Mouse (Mus musculus) heart, adult 2 months (tissue): Measurements from ENCODE around the gene Ccnb1ip1. TPM values are rescaled to one million over a fixed set of nuclear protein-coding genes. Genes with fewer than 3 reads are reported as not detected.

ENCODE experiments used
- DNase-seq, 2 experiments: peaks; one replicate each; pipeline ENCODE4 v3.0.0; 2021
- H3K27ac ChIP-seq: fragments of 200-600 bp; 2 replicates; pipeline ENCODE4 v1.8.1; 2022
- H3K27me3 ChIP-seq: fragments of 200-500 bp; 2 replicates; pipeline ENCODE4 v1.6.1; 2012; ENCODE audit warnings: mild to moderate bottlenecking, low read length, inconsistent platforms, mixed read lengths; ENCODE audit not compliant: control insufficient read depth, insufficient read depth
- H3K36me3 ChIP-seq: fragments of 200-500 bp; 2 replicates; pipeline ENCODE4 v1.6.1; 2012; ENCODE audit warnings: low read length, inconsistent platforms; ENCODE audit not compliant: control insufficient read depth, insufficient read depth
- H3K4me1 ChIP-seq: fragments of 200-500 bp; 2 replicates; pipeline ENCODE4 v1.6.1; 2011; ENCODE audit warnings: low read length; ENCODE audit not compliant: control insufficient read depth, insufficient read depth
- H3K4me3 ChIP-seq: fragments of 200-600 bp; 2 replicates; pipeline ENCODE4 v1.8.1; 2022
- H3K79me2 ChIP-seq: fragments of 200-500 bp; replicated peaks from 2 replicates; pipeline ENCODE4 v1.6.1; 2012; ENCODE audit warnings: mild to moderate bottlenecking, inconsistent platforms, low read length, moderate library complexity, mixed read lengths; ENCODE audit not compliant: control insufficient read depth, insufficient read depth
- H3K9ac ChIP-seq: fragments of 200-500 bp; 2 replicates; pipeline ENCODE4 v1.6.1; 2012; ENCODE audit warnings: low read depth, mild to moderate bottlenecking, control low read depth, inconsistent platforms, low read length, mixed read lengths
- CTCF ChIP-seq: fragments of 200-600 bp; IDR thresholded peaks from 2 replicates; pipeline ENCODE4 v1.8.1; 2022; ENCODE audit warnings: antibody characterized with exemption, mild to moderate bottlenecking, moderate library complexity
- EP300 ChIP-seq: fragments of 200-500 bp; IDR thresholded peaks from 2 replicates; pipeline ENCODE4 v1.6.1; 2011; ENCODE audit warnings: low read depth, low read length, control low read depth; ENCODE audit not compliant: insufficient read depth
- POLR2A ChIP-seq: fragments of 200-500 bp; IDR thresholded peaks from 2 replicates; pipeline ENCODE4 v1.6.1; 2011; ENCODE audit warnings: mild to moderate bottlenecking, low read depth, low read length, control low read depth; ENCODE audit not compliant: insufficient read depth
- WGBS: fragments of 180-500 bp; shearing (Covaris S2); methylation state at CpG from one replicate; pipeline ENCODE4 v1.1.7; 2018; 5-methylcytosine and 5-hydroxymethylcytosine counted together
- intact Hi-C: fragments of 180-260 bp; cut with DNase I; formaldehyde crosslinking; loops from one replicate; pipeline ENCODE4 v1.15.1; 2025
- polyA plus RNA-seq: library from polyadenylated mRNA; depleted of rRNA; stranded (reverse); fragments of >200 nt; gene quantifications from 2 replicates; pipeline ENCODE4 v1.2.3, GENCODE M21; 2012; rRNA removed
- total RNA-seq, 2 experiments: library from RNA; stranded (reverse); gene quantifications; 2 replicates each; pipeline ENCODE4 v1.2.3; 2021

Gene Ccnb1ip1
- total and polyA plus RNA-seq, 3 experiments: not detected

DNA sequence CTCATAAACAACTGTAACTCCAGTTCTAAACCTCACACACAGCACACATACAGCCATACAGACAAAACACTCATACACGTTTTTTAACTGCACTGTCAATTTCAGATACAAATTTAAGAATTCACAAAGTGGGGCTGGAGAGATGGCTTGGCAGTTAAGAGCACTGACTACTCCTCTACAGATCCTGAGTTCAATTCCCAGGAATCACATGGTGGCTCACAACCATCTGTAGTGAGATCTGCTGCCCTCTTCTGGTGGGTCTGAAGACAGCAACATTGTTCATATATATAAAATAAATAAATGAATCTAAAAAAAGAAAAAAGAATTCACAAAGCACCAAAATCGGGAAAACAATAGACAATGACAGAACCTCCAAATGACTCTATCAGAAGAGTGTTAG lies 36.2 kb downstream of the Ccnb1ip1 start:
- Histone ChIP-seq H3K4me1 (no peaks in the 10 kb centered on the region), H3K79me2 (no peaks in the 10 kb centered on the region), H3K36me3 (no peaks in the 10 kb centered on the region), H3K9ac (no peak overlapping the region), H3K27ac (no peak overlapping the region), H3K4me3 (no peak overlapping the region), H3K27me3 (no peaks in the 10 kb centered on the region)
- WGBS: 75% methylated on average over 2 of the region's 2 CpGs
- no peak for DNase-seq
- TF ChIP-seq CTCF: peak; percentile 62
- no peak for TF ChIP-seq EP300
- intact Hi-C loops: no loop called here

DNA sequence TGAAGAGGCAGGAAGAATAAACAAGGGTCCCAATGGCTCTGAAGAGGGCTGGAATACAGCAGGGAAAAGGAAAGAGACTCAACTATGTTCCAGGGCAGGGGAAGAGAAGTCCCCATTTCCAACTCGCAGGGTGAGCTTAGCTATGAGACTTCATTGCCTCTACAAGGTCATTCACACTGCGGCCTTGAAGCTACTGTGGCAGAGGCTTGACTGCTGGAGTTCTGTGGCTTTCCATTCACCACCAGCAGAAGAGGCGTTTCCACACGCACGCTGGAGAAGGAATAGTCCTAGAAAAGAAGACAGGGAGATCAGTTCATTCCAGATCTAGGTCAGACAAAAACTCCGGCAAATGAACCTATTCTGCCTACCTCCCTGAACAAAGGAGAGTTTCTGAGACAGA lies 41.8 kb downstream of the Ccnb1ip1 start:
- 92% methylated on average over 6 of the region's 6 CpGs for WGBS
- H3K4me1 ChIP-seq: no peaks in the 10 kb centered on the region
- no peak overlapping the region for H3K4me3 ChIP-seq
- no peaks in the 10 kb centered on the region for H3K36me3 ChIP-seq
- H3K27me3 ChIP-seq: no peaks in the 10 kb centered on the region
- TF ChIP-seq POLR2A: no peak
- no peak for TF ChIP-seq EP300
- no peak for TF ChIP-seq CTCF
- H3K79me2 ChIP-seq: no peaks in the 10 kb centered on the region
- H3K9ac ChIP-seq: no peak overlapping the region
- no peak overlapping the region for H3K27ac ChIP-seq
- no peak for DNase-seq
- intact Hi-C loops: no loop called here

DNA sequence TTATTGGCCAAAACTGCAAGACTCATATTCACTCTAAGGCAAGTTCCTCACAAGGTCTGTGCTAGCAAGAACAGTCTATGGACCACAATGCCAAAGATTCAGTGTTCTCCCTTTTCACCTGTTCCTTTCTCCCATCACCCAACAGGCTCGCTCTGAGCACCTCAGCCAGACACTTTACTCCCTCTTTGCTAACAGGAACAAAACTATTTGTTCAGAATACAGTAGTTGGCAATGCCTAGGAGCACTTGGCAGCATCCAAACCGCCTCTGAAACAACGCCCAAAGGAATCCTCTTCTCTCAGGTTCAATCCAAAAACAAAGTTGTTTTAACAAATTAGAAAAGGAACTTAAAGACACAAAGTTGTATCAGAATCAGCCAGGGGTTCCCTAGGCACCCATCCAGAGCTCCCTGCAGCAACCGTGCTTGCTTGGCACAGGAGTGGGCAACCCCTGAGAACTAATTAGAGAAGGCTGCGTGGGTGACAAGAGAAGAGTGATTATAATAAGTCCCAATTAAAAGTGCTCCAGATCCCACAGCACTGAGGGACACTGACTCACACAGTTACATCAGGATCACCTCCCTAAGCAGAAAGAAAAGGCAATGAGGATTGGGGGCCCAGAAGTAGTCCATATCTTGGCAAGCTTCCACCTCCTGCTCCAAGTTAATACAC lies 49.0 kb downstream of the Ccnb1ip1 start:
- intact Hi-C loops: no loop called here
- H3K27ac ChIP-seq: no peak overlapping the region
- DNase-seq: no peak
- TF ChIP-seq CTCF: no peak
- no peak for TF ChIP-seq POLR2A
- TF ChIP-seq EP300: no peak
- no peaks in the 10 kb centered on the region for H3K4me1 ChIP-seq
- H3K36me3 ChIP-seq: no peaks in the 10 kb centered on the region
- H3K27me3 ChIP-seq: no peaks in the 10 kb centered on the region
- no peak overlapping the region for H3K4me3 ChIP-seq
- no peak overlapping the region for H3K9ac ChIP-seq
- WGBS: 67% methylated on average over 5 of the region's 5 CpGs
- no peaks in the 10 kb centered on the region for H3K79me2 ChIP-seq

DNA sequence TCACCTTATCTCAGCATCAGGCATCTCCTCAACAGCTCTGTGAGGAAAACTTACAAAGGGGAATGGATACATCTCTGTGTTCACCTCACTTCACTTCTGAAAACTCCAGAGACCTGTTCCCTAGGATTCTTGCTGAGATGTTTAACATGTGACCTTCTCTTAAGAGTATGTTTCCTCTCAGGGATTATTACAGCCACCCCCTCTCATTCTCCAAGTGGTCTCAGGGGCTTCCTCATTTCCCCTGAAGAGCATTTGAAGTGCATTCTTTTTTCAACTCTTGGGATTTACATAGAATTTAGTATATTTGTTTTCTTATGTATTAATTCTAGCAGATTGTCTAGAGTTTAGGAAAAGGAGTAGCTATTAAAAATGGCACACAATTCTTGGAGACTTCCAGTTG lies 62.5 kb downstream of the Ccnb1ip1 start, which contains the start of gene Olfr749:
Gene Olfr749, minus strand, starts transcription at position 101 of the 400 bp plus-strand sequence.
- TF ChIP-seq POLR2A: no peak
- no peak for TF ChIP-seq CTCF
- no peak for TF ChIP-seq EP300

DNA sequence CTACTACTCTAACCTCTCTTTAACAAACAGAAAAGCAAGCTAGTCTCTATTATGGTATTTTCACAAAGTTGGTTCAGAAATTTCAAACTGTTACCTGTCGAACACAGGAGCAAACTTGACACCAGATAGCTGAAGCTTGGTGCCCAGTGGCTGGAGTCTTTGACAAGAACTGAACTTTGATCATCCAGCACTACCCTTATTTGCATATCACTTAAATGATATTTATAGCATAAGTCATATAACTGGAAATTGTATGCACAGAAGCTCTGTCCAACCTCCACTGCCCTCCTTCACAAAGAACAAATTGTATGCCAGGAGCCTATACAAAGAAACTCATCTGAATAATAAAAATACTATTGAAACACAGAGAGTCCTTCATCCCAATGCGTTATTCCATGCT lies 65.9 kb downstream of the Ccnb1ip1 start:
- WGBS: 61% methylated on average over 2 of the region's 2 CpGs
- no peak overlapping the region for H3K9ac ChIP-seq
- no peak overlapping the region for H3K4me3 ChIP-seq
- no peaks in the 10 kb centered on the region for H3K27me3 ChIP-seq
- no peaks in the 10 kb centered on the region for H3K4me1 ChIP-seq
- H3K36me3 ChIP-seq: no peaks in the 10 kb centered on the region
- intact Hi-C loops: no loop called here
- no peaks in the 10 kb centered on the region for H3K79me2 ChIP-seq
- no peak overlapping the region for H3K27ac ChIP-seq
- TF ChIP-seq CTCF (no peak), EP300 (no peak), POLR2A (no peak)
- no peak for DNase-seq

More for the DNA sequence above, 62.5 kb downstream of the Ccnb1ip1 start, which contains the start of gene Olfr749:
- no peak for DNase-seq
- Histone ChIP-seq H3K27me3 (no peaks in the 10 kb centered on the region), H3K4me3 (no peak within 1 kb of the TSS), H3K36me3 (no peaks in the 10 kb centered on the region), H3K9ac (no peak within 1 kb of the TSS), H3K27ac (no peak within 1 kb of the TSS), H3K79me2 (no peaks in the 10 kb centered on the region), H3K4me1 (no peaks in the 10 kb centered on the region)
- intact Hi-C loops: no loop called here

DNA sequence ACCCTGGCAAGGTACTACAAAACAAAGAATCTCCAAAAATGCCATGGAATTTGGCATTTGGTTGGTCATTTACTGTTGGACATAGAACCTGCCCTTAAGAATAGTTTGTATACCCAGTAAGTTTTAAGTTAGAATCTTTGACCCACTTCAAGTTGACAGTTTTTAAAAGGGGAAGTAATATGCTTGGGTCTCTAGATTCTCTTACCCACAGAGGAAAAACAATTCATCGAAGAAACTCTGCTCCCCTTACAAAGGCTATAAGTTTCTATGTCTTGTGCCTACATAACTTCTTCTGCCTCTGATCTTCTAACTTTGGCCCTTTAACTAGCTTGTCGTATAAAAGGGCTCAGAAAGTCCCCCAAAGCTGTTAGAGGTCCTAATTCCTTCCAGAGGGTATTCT lies 67.2 kb downstream of the Ccnb1ip1 start:
- Histone ChIP-seq H3K79me2 (no peaks in the 10 kb centered on the region), H3K27ac (no peak overlapping the region), H3K4me3 (no peak overlapping the region), H3K27me3 (no peaks in the 10 kb centered on the region), H3K4me1 (no peaks in the 10 kb centered on the region), H3K36me3 (no peaks in the 10 kb centered on the region), H3K9ac (no peak overlapping the region)
- intact Hi-C loops: no loop called here
- no peak for DNase-seq
- TF ChIP-seq POLR2A: no peak
- no peak for TF ChIP-seq CTCF
- no peak for TF ChIP-seq EP300
- WGBS: 61% methylated on average over 2 of the region's 2 CpGs

Other genes with a start within 250 kb of the Ccnb1ip1 start
- gene Olfr744, start 192.9 kb downstream of the Ccnb1ip1 start, total RNA-seq: not detected
- not detected in 2 replicates for gene Olfr744, start 192.9 kb downstream of the Ccnb1ip1 start, polyA plus RNA-seq
- gene Olfr745, start 168.3 kb downstream of the Ccnb1ip1 start, total RNA-seq: not detected
- gene Olfr745, start 168.3 kb downstream of the Ccnb1ip1 start, polyA plus RNA-seq: not detected in 2 replicates
- gene Olfr746, start 160.6 kb downstream of the Ccnb1ip1 start, total RNA-seq: not detected
- gene Olfr746, start 160.6 kb downstream of the Ccnb1ip1 start, polyA plus RNA-seq: not detected in 2 replicates
- gene Olfr747, start 114.5 kb downstream of the Ccnb1ip1 start, total RNA-seq: not detected
- not detected in 2 replicates for gene Olfr747, start 114.5 kb downstream of the Ccnb1ip1 start, polyA plus RNA-seq
- not detected for gene Olfr748, start 100.4 kb downstream of the Ccnb1ip1 start, total RNA-seq
- not detected in 2 replicates for gene Olfr748, start 100.4 kb downstream of the Ccnb1ip1 start, polyA plus RNA-seq
- not detected for gene Olfr749, start 62.6 kb downstream of the Ccnb1ip1 start, total RNA-seq
- not detected in 2 replicates for gene Olfr749, start 62.6 kb downstream of the Ccnb1ip1 start, polyA plus RNA-seq
- 10 to 100 TPM; 13.2 to 13.9 TPM for gene Ttc5, start 22.2 kb downstream of the Ccnb1ip1 start, total RNA-seq
- 13.3 and 18.4 TPM in 2 replicates for gene Ttc5, start 22.2 kb downstream of the Ccnb1ip1 start, polyA plus RNA-seq
- gene Parp2, start 109 bp upstream of the Ccnb1ip1 start, total RNA-seq: 10 to 100 TPM; 14.7 to 15.6 TPM
- 12.5 and 23.2 TPM in 2 replicates for gene Parp2, start 109 bp upstream of the Ccnb1ip1 start, polyA plus RNA-seq
- gene Tep1, start 62.8 kb upstream of the Ccnb1ip1 start, total RNA-seq: 10 to 100 TPM; 10.1 to 12.2 TPM
- gene Tep1, start 62.8 kb upstream of the Ccnb1ip1 start, polyA plus RNA-seq: 11.9 and 14.7 TPM in 2 replicates
- 10 to 100 TPM; 22.3 to 25.8 TPM for gene Klhl33, start 89.8 kb upstream of the Ccnb1ip1 start, total RNA-seq
- gene Klhl33, start 89.8 kb upstream of the Ccnb1ip1 start, polyA plus RNA-seq: 14.4 and 26.7 TPM in 2 replicates
- gene Osgep, start 117.2 kb upstream of the Ccnb1ip1 start, total RNA-seq: 10 to 100 TPM; 67.8 to 70.5 TPM
- 84.2 and 89.0 TPM in 2 replicates for gene Osgep, start 117.2 kb upstream of the Ccnb1ip1 start, polyA plus RNA-seq
- gene Apex1, start 117.2 kb upstream of the Ccnb1ip1 start, total RNA-seq: 10 to 100 TPM; 23.2 to 27.4 TPM
- 18.8 and 31.6 TPM in 2 replicates for gene Apex1, start 117.2 kb upstream of the Ccnb1ip1 start, polyA plus RNA-seq
- 10 to 100 TPM; 18.6 to 27.8 TPM for gene Pip4p1, start 123.1 kb upstream of the Ccnb1ip1 start, total RNA-seq
- gene Pip4p1, start 123.1 kb upstream of the Ccnb1ip1 start, polyA plus RNA-seq: 30.5 and 54.4 TPM in 2 replicates
- gene Pnp, start 123.3 kb upstream of the Ccnb1ip1 start, total RNA-seq: 10 to 100 TPM; 14.4 to 18.1 TPM
- 17.2 and 25.4 TPM in 2 replicates for gene Pnp, start 123.3 kb upstream of the Ccnb1ip1 start, polyA plus RNA-seq
- gene Gm49342, start 136.8 kb upstream of the Ccnb1ip1 start, total RNA-seq: 10 to 100 TPM; 11.3 to 12.1 TPM
- gene Gm49342, start 136.8 kb upstream of the Ccnb1ip1 start, polyA plus RNA-seq: 13.4 and 23.4 TPM in 2 replicates
- under 1 TPM; 0.52 to 0.75 TPM for gene Pnp2, start 148.3 kb upstream of the Ccnb1ip1 start, total RNA-seq
- 0.53 and 1.1 TPM in 2 replicates for gene Pnp2, start 148.3 kb upstream of the Ccnb1ip1 start, polyA plus RNA-seq
- under 1 TPM in 1 of 2 experiments, not detected in 1; 0.61 TPM for gene Rnase10, start 200.0 kb upstream of the Ccnb1ip1 start, total RNA-seq
- gene Rnase10, start 200.0 kb upstream of the Ccnb1ip1 start, polyA plus RNA-seq: 0.21 and 0.38 TPM in 2 replicates
- gene Rnase9, start 234.1 kb upstream of the Ccnb1ip1 start, total RNA-seq: not detected
- not detected in 2 replicates for gene Rnase9, start 234.1 kb upstream of the Ccnb1ip1 start, polyA plus RNA-seq
- not detected for gene Rnase11, start 242.4 kb upstream of the Ccnb1ip1 start, total RNA-seq
- not detected in 2 replicates for gene Rnase11, start 242.4 kb upstream of the Ccnb1ip1 start, polyA plus RNA-seq
- gene Rnase12, start 249.9 kb upstream of the Ccnb1ip1 start, total RNA-seq: not detected
- gene Rnase12, start 249.9 kb upstream of the Ccnb1ip1 start, polyA plus RNA-seq: not detected in 2 replicates